Mouse (Mus musculus): Measurements from ENCODE around the gene Wdr76. TPM values are rescaled to one million over a fixed set of nuclear protein-coding genes. Genes with fewer than 3 reads are reported as not detected.
A peak's percentile ranks its signal among the peaks of the same experiment; 100 is the strongest.

The Wdr76 gene
- polyA plus RNA-seq, 1 experiment, result 2.9 TPM

- Histone ChIP-seq H3K27ac (ENCODE audit: insufficient read depth, low read length) (no peak overlapping the region), H3K4me1 (ENCODE audit: control insufficient read depth, insufficient read depth, low read length) (no peaks in the 10 kb centered on the region), H3K4me3 (ENCODE audit: insufficient read depth, low read length) (no peak overlapping the region)
- TF ChIP-seq CTCF (IDR thresholded peaks at IDR 0.05; ENCODE audit: extremely low read depth, insufficient read depth, low read length) (peak; percentile 96), POLR2A (IDR thresholded peaks at IDR 0.05; ENCODE audit: extremely low read depth, insufficient read depth, low read length) (no peak)
Observed at GRCm38 (mm10) chr2:121571780-121572179, 65.3 kb downstream of the Wdr76 start.

GRCm38 (mm10) chr2:121574066-121574630 is 67.6 kb downstream of the Wdr76 start:
- no peak overlapping the region; the same call in 1 of the 2 replicates for H3K27ac ChIP-seq (ENCODE audit: insufficient read depth, low read length)
- no peak overlapping the region for H3K4me3 ChIP-seq (ENCODE audit: insufficient read depth, low read length)
- TF ChIP-seq POLR2A (IDR thresholded peaks at IDR 0.05; ENCODE audit: extremely low read depth, insufficient read depth, low read length) (no peak), CTCF (IDR thresholded peaks at IDR 0.05; ENCODE audit: extremely low read depth, insufficient read depth, low read length) (no peak)
- no peaks in the 10 kb centered on the region for H3K4me1 ChIP-seq (ENCODE audit: control insufficient read depth, insufficient read depth, low read length)

- Histone ChIP-seq H3K4me1 (ENCODE audit: control insufficient read depth, insufficient read depth, low read length) (no peaks in the 10 kb centered on the region), H3K27ac (ENCODE audit: insufficient read depth, low read length) (no peak overlapping the region; the same call in 1 of the 2 replicates)
- TF ChIP-seq POLR2A (IDR thresholded peaks at IDR 0.05; ENCODE audit: extremely low read depth, insufficient read depth, low read length), result no peak
- no peak for TF ChIP-seq CTCF (IDR thresholded peaks at IDR 0.05; ENCODE audit: extremely low read depth, insufficient read depth, low read length)
Observed at GRCm38 (mm10) chr2:121575741-121576201, 69.2 kb downstream of the Wdr76 start.

GRCm38 (mm10) chr2:121582809-121583376 is 76.4 kb downstream of the Wdr76 start:
- H3K27ac ChIP-seq (ENCODE audit: insufficient read depth, low read length), result no peak overlapping the region
- TF ChIP-seq CTCF (IDR thresholded peaks at IDR 0.05; ENCODE audit: extremely low read depth, insufficient read depth, low read length) (no peak), POLR2A (IDR thresholded peaks at IDR 0.05; ENCODE audit: extremely low read depth, insufficient read depth, low read length) (no peak)
- H3K4me1 ChIP-seq (ENCODE audit: control insufficient read depth, insufficient read depth, low read length), result no peaks in the 10 kb centered on the region; the same call in 1 of the 2 replicates
- H3K4me3 ChIP-seq (ENCODE audit: insufficient read depth, low read length), result no peak overlapping the region

More at GRCm38 (mm10) chr2:121575741-121576201, 69.2 kb downstream of the Wdr76 start:
- no peak overlapping the region for H3K4me3 ChIP-seq (ENCODE audit: insufficient read depth, low read length)

GRCm38 (mm10) chr2:121583468-121584116 is 77.1 kb downstream of the Wdr76 start:
- TF ChIP-seq CTCF (IDR thresholded peaks at IDR 0.05; ENCODE audit: extremely low read depth, insufficient read depth, low read length) (no peak), POLR2A (IDR thresholded peaks at IDR 0.05; ENCODE audit: extremely low read depth, insufficient read depth, low read length) (no peak)
- Histone ChIP-seq H3K4me3 (ENCODE audit: insufficient read depth, low read length) (no peak overlapping the region), H3K4me1 (ENCODE audit: control insufficient read depth, insufficient read depth, low read length) (peaks cover 2% of the 10 kb centered on the region), H3K27ac (ENCODE audit: insufficient read depth, low read length) (no peak overlapping the region)

- TF ChIP-seq POLR2A (IDR thresholded peaks at IDR 0.05; ENCODE audit: extremely low read depth, insufficient read depth, low read length), result no peak
- no peak for TF ChIP-seq CTCF (IDR thresholded peaks at IDR 0.05; ENCODE audit: extremely low read depth, insufficient read depth, low read length)
- no peak overlapping the region for H3K27ac ChIP-seq (ENCODE audit: insufficient read depth, low read length)
- H3K4me1 ChIP-seq (ENCODE audit: control insufficient read depth, insufficient read depth, low read length), result peaks cover 2% of the 10 kb centered on the region
- no peak overlapping the region for H3K4me3 ChIP-seq (ENCODE audit: insufficient read depth, low read length)
Observed at GRCm38 (mm10) chr2:121584705-121585104, 78.2 kb downstream of the Wdr76 start.

GRCm38 (mm10) chr2:121587523-121588308 is 81.2 kb downstream of the Wdr76 start:
- TF ChIP-seq CTCF (IDR thresholded peaks at IDR 0.05; ENCODE audit: extremely low read depth, insufficient read depth, low read length) (no peak), POLR2A (IDR thresholded peaks at IDR 0.05; ENCODE audit: extremely low read depth, insufficient read depth, low read length) (no peak)
- H3K4me1 ChIP-seq (ENCODE audit: control insufficient read depth, insufficient read depth, low read length), result peaks cover 2% of the 10 kb centered on the region

GRCm38 (mm10) chr2:121588309-121588694 is 81.8 kb downstream of the Wdr76 start:
- Histone ChIP-seq H3K4me1 (ENCODE audit: control insufficient read depth, insufficient read depth, low read length) (peaks cover 2% of the 10 kb centered on the region), H3K4me3 (ENCODE audit: insufficient read depth, low read length) (no peak overlapping the region), H3K27ac (ENCODE audit: insufficient read depth, low read length) (no peak overlapping the region)
- TF ChIP-seq CTCF (IDR thresholded peaks at IDR 0.05; ENCODE audit: extremely low read depth, insufficient read depth, low read length), result no peak
- TF ChIP-seq POLR2A (IDR thresholded peaks at IDR 0.05; ENCODE audit: extremely low read depth, insufficient read depth, low read length), result no peak

More at GRCm38 (mm10) chr2:121587523-121588308, 81.2 kb downstream of the Wdr76 start:
- H3K4me3 ChIP-seq (ENCODE audit: insufficient read depth, low read length), result no peak overlapping the region
- H3K27ac ChIP-seq (ENCODE audit: insufficient read depth, low read length), result no peak overlapping the region

- Histone ChIP-seq H3K4me1 (ENCODE audit: control insufficient read depth, insufficient read depth, low read length) (peaks cover 5% of the 10 kb centered on the region; the same call in 1 of the 2 replicates), H3K4me3 (ENCODE audit: insufficient read depth, low read length) (no peak overlapping the region), H3K27ac (ENCODE audit: insufficient read depth, low read length) (no peak overlapping the region)
- TF ChIP-seq POLR2A (IDR thresholded peaks at IDR 0.05; ENCODE audit: extremely low read depth, insufficient read depth, low read length), result no peak
Observed at GRCm38 (mm10) chr2:121594131-121594530, 87.6 kb downstream of the Wdr76 start.

Other genes with a start within 250 kb of the Wdr76 start
- 63.6 and 64.0 TPM in 2 replicates for gene Trp53bp1, start 235.3 kb upstream of the Wdr76 start, polyA plus RNA-seq (2012; rRNA removed)
- 246 and 252 TPM in 2 replicates for gene Map1a, start 217.1 kb upstream of the Wdr76 start, polyA plus RNA-seq (2012; rRNA removed)
- gene Ppip5k1, start 151.3 kb upstream of the Wdr76 start, polyA plus RNA-seq (2012; rRNA removed), result 95.8 and 103 TPM in 2 replicates
- 306 and 309 TPM in 2 replicates for gene Ckmt1, start 149.0 kb upstream of the Wdr76 start, polyA plus RNA-seq (2012; rRNA removed)
- 0.17 and 0.30 TPM in 2 replicates for gene Strc, start 119.6 kb upstream of the Wdr76 start, polyA plus RNA-seq (2012; rRNA removed)
- gene Pdia3, start 92.9 kb upstream of the Wdr76 start, polyA plus RNA-seq (2012; rRNA removed), result 99.2 and 106 TPM in 2 replicates
- gene Catsper2, start 92.9 kb upstream of the Wdr76 start, polyA plus RNA-seq (2012; rRNA removed), result 7.0 and 7.4 TPM in 2 replicates
- gene Ell3, start 62.4 kb upstream of the Wdr76 start, polyA plus RNA-seq (2012; rRNA removed), result 0.06 and 0.08 TPM in 2 replicates
- gene Serf2, start 57.5 kb upstream of the Wdr76 start, polyA plus RNA-seq (2012; rRNA removed), result 313 and 355 TPM in 2 replicates
- 26.5 and 29.9 TPM in 2 replicates for gene Hypk, start 53.4 kb upstream of the Wdr76 start, polyA plus RNA-seq (2012; rRNA removed)
- 0.69 and 1.0 TPM in 2 replicates for gene Serinc4, start 49.9 kb upstream of the Wdr76 start, polyA plus RNA-seq (2012; rRNA removed)
- 28.6 and 29.0 TPM in 2 replicates for gene Mfap1b, start 32.7 kb upstream of the Wdr76 start, polyA plus RNA-seq (2012; rRNA removed)
- 17.2 and 17.8 TPM in 2 replicates for gene Mfap1a, start 58 bp upstream of the Wdr76 start, polyA plus RNA-seq (2012; rRNA removed)